Mouse (Mus musculus) lung, postnatal 25 days (tissue): ENCODE measurements around the gene Fam43a.

Experiments
- DNase-seq: peaks from one replicate; pipeline ENCODE4 v3.0.0; 2022; ENCODE audit warnings: low spot score

The Fam43a gene

GRCm38 (mm10) chr16:30595835-30596557, 3.5 kb upstream of the Fam43a start:
- no peak for DNase-seq

- peak; percentile 93 for DNase-seq
Measured at GRCm38 (mm10) chr16:30596959-30597681, 2.4 kb upstream of the Fam43a start.

- DNase-seq: no peak
Measured at GRCm38 (mm10) chr16:30600431-30601045, 1.0 kb downstream of the Fam43a start.

- DNase-seq: peak; percentile 76
Measured at GRCm38 (mm10) chr16:30601046-30601832, 1.7 kb downstream of the Fam43a start.

GRCm38 (mm10) chr16:30601946-30602345, 2.4 kb downstream of the Fam43a start:
- no peak for DNase-seq

GRCm38 (mm10) chr16:30602684-30603530, 3.4 kb downstream of the Fam43a start:
- no peak for DNase-seq

GRCm38 (mm10) chr16:30603531-30603842, 4.0 kb downstream of the Fam43a start:
- DNase-seq: peak; percentile 55

GRCm38 (mm10) chr16:30604061-30604806, 4.7 kb downstream of the Fam43a start:
- no peak for DNase-seq

- DNase-seq: no peak
Measured at GRCm38 (mm10) chr16:30604807-30605137, 5.2 kb downstream of the Fam43a start.

GRCm38 (mm10) chr16:30605528-30605927, 6.0 kb downstream of the Fam43a start:
- DNase-seq: no peak

GRCm38 (mm10) chr16:30607868-30608267, 8.3 kb downstream of the Fam43a start:
- DNase-seq: no peak

GRCm38 (mm10) chr16:30611331-30611730, 11.8 kb downstream of the Fam43a start:
- no peak for DNase-seq

GRCm38 (mm10) chr16:30613122-30613521, 13.6 kb downstream of the Fam43a start:
- DNase-seq: no peak

GRCm38 (mm10) chr16:30614122-30614521, 14.6 kb downstream of the Fam43a start:
- DNase-seq: no peak

GRCm38 (mm10) chr16:30614705-30615317, 15.3 kb downstream of the Fam43a start:
- DNase-seq: no peak

- DNase-seq: no peak
Measured at GRCm38 (mm10) chr16:30616281-30616680, 16.8 kb downstream of the Fam43a start.

- DNase-seq: no peak
Measured at GRCm38 (mm10) chr16:30623645-30624044, 24.1 kb downstream of the Fam43a start.

- no peak for DNase-seq
Measured at GRCm38 (mm10) chr16:30624640-30625039, 25.1 kb downstream of the Fam43a start.

GRCm38 (mm10) chr16:30627586-30628337, 28.2 kb downstream of the Fam43a start:
- no peak for DNase-seq

GRCm38 (mm10) chr16:30628401-30628800, 28.9 kb downstream of the Fam43a start:
- no peak for DNase-seq
